Comparison of ENCODE assay signal across 8 mouse cellular contexts in the genomic region with DNA sequence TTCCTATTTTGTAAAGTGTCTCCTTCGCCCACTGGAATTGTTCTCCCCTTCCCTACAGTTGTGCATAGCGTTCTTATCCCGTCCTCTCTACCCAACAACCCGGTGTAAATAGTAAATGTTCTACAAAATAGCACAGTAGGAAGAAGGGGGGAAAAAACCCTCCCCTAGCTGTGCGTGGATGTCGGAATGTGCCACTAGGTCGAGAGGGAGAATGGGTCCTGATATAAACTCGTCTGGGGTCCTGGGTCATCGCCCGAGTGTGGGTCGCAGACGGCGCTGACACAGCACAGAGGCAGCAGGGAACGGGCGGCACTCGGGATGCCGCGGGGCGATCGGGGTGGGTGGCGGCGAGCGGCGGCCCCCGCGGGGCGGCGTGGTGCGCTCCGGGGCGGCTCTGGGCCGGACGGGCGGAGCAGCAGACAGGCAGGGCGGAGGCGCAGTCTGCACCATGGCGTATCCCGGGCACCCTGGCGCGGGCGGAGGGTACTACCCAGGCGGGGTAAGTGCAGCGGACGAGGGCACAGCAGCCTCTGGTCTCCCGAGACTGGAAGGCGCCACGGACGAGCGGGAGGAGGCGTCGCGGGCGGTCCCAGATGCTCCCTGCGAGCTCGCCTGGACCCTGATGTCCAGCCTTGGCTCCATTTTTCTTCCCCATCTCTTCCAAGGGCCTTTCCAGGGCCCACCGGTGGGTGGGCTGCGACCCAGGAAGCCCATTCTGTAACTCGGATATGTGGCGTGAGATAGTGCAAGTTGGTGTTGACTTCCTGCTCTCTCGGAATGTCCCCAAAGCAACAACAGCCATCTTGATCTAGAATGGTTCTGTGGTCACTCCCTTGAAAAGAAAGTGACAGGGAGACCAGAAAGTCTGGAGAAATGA. TPM values are rescaled to one million over a fixed set of nuclear protein-coding genes. Genes with fewer than 3 reads are reported as not detected.
DNase-seq lines count a peak whose midpoint lies in the region; ATAC-seq lines count a peak whose summit lies in the region.

No protein-coding gene starts in this region.

- ATAC-seq in common myeloid progenitor, adult 5-6 weeks (replicated peaks; ENCODE audit: low read depth, poor library complexity, severe bottlenecking): peak; percentile 96
- peak; percentile 98 for ATAC-seq in megakaryocyte-erythroid progenitor cell, adult 5-6 weeks (replicated peaks; ENCODE audit: low FRiP score, low TSS enrichment, poor library complexity, severe bottlenecking)

- intact Hi-C loops in left cerebral cortex, postnatal 14 days (cut with DNase I): no loop called here

- peak; percentile 81 for DNase-seq in adipocyte (ENCODE audit: low spot score)
- DNase-seq in gastrocnemius, adult 8-10 months (ENCODE audit: low spot score in 2 of 2): peak; percentile 40 to 55
- peak; percentile 24 for DNase-seq in hindlimb bud, embryonic 11.5 days (ENCODE audit: extremely low spot score, low read depth, low spot score)
- DNase-seq in left cerebral cortex, postnatal 14 days (ENCODE audit: low spot score in 2 of 2): peak; percentile 60 to 76
- DNase-seq in right cerebral cortex, postnatal 25 days: peak; percentile 84
- DNase-seq in urinary bladder, postnatal 36 days (ENCODE audit: low spot score in 2 of 2): peak; percentile 80 to 85

RNA-seq across cellular contexts. Expression of a gene that starts 10.5 kb away (rescaled TPM):
- 103 and 114 TPM in 2 replicates for total RNA-seq in common myeloid progenitor, adult 5-6 weeks (2017)
- total RNA-seq in gastrocnemius, adult 8-10 months (2022): 10 to 100 TPM in 3 of 4 experiments, 1 to 10 TPM in 1; 8.0 to 22.0 (median 16.0) TPM
- total RNA-seq in left cerebral cortex, postnatal 14 days (2021): 100 to 1,000 TPM; 104 to 124 TPM
- total RNA-seq in megakaryocyte-erythroid progenitor cell, adult 5-6 weeks (2014; fragmentation: Nextera tagmentation): 184 and 190 TPM in 2 replicates
- 101 and 117 TPM in 2 replicates for total RNA-seq in megakaryocyte-erythroid progenitor cell, adult 5-6 weeks (2017)

Comparison
In these comparisons a context has a peak if more than half of its experiments do, and no peak if none do; other contexts are left out.
1. Peak in every context shown above with its lines: DNase-seq and ATAC-seq.
2. DNase-seq: peak in every context shown above with its lines; median percentile 84 in right cerebral cortex, postnatal 25 days; 82 in urinary bladder, postnatal 36 days; 81 in adipocyte; 68 in left cerebral cortex, postnatal 14 days; 48 in gastrocnemius, adult 8-10 months; 24 in hindlimb bud, embryonic 11.5 days.